Mouse (Mus musculus): Measurements from ENCODE around the gene Lck. TPM values are rescaled to one million over a fixed set of nuclear protein-coding genes. Genes with fewer than 3 reads are reported as not detected.

Gene Lck
- 14.9 and 16.0 TPM in 2 replicates for polyA plus RNA-seq (2012; rRNA removed)

DNA sequence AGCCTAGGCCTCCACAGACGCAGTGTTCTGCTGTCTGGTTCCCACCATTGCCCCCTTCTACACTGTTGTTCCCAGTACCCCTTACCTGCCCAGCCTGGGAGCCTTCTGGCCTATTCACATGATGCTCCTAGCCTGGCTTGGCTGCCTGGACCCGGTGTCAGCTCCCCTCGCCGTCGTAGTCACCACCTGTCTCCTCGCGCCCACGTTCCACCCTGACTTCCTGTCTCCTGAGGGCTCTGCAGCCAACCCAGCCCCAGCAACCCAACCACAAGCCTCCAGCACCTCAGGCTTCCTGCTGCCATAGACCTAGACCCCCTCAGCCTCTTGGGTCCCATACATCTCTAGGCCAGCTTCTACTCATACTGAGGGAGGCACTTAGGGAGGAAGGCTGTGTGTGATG lies at the start of gene Lck:
TSS of gene Lck (minus strand) at position 212 of the 400 bp plus-strand sequence.

GRCm38 (mm10) chr4:129618786-129619691 lies 45.6 kb upstream of the Lck start, which contains the start of gene Iqcc:
Gene Iqcc, minus strand, starts transcription at chr4:129619099.

DNA sequence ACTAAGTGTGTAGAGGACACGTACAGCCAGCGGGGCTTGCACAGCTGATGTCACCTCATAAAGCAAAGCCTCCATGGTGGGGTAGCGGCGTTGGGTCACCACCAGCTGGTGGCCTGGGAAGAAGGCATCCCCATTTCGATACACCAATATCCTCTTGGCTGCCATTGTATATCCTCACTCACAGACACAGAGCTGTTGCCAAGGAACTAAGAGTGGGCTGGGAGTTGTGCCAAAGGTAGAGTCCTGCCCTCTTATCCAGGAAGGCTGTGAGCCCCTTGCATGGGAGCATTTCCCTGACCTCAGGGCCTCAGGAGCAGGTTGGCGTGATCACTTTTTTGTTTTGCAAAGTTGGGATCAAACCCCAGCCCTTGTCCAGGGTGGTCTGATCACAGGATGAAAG lies 40.7 kb upstream of the Lck start, which contains the start of gene Dcdc2b:
TSS of gene Dcdc2b (minus strand) at position 165 of the 400 bp plus-strand sequence.

GRCm38 (mm10) chr4:129600233-129601158 lies 27.1 kb upstream of the Lck start, which contains the start of the genes Eif3i and Tmem234:
Gene Eif3i, minus strand, starts transcription at chr4:129600648.
Gene Tmem234, plus strand, starts transcription at chr4:129600668.

DNA sequence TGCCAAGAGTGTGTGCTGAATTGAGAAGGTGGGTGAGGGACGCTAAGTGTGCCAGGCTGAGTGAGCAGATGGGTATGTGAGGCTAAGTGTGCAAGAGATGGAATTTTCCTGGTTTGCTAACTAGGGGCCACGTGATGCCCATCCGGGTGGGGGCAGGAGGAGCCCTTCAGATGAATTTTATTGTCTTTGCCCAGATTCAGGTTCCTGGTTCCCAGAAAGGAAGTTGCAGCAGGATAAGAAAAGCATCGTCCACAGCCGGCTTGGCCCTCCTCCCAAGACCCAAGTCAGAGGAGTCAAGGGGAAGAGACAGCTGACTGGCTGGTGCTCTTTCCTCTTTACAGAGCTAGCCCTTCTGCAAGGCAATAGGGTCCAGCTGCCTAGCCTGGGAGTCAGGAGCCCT lies 5.0 kb upstream of the Lck start, which contains the start of gene Fam167b:
TSS of gene Fam167b (minus strand) at position 84 of the 400 bp plus-strand sequence.

GRCm38 (mm10) chr4:129542592-129543141 lies 30.8 kb downstream of the Lck start, which contains the start of gene Hdac1:
Gene Hdac1, minus strand, starts transcription at chr4:129542713.

GRCm38 (mm10) chr4:129513086-129513767 lies 60.2 kb downstream of the Lck start, which contains the start of gene Marcksl1:
Gene Marcksl1, plus strand, starts transcription at chr4:129513581.

Other genes with a start within 250 kb of the Lck start
- gene Rbbp4, start 238.3 kb downstream of the Lck start, polyA plus RNA-seq (2012; rRNA removed), result 104 and 107 TPM in 2 replicates
- gene Zbtb8os, start 237.9 kb downstream of the Lck start, polyA plus RNA-seq (2012; rRNA removed), result 18.9 and 20.1 TPM in 2 replicates
- gene Zbtb8a, start 195.5 kb downstream of the Lck start, polyA plus RNA-seq (2012; rRNA removed), result 19.4 and 19.8 TPM in 2 replicates
- gene Zbtb8b, start 132.8 kb downstream of the Lck start, polyA plus RNA-seq (2012; rRNA removed), result 6.8 and 6.9 TPM in 2 replicates
- 16.2 and 21.8 TPM in 2 replicates for gene Bsdc1, start 112.1 kb downstream of the Lck start, polyA plus RNA-seq (2012; rRNA removed)
- gene Tssk3, start 82.6 kb downstream of the Lck start, polyA plus RNA-seq (2012; rRNA removed), result 0.41 and 0.62 TPM in 2 replicates
- gene Fam229a, start 82.5 kb downstream of the Lck start, polyA plus RNA-seq (2012; rRNA removed), result 0.74 and 0.80 TPM in 2 replicates
- gene Marcksl1, start 60.1 kb downstream of the Lck start, polyA plus RNA-seq (2012; rRNA removed), result 1,413 and 1,583 TPM in 2 replicates
- gene Hdac1, start 30.9 kb downstream of the Lck start, polyA plus RNA-seq (2012; rRNA removed), result 93.2 and 95.2 TPM in 2 replicates
- 0.43 and 0.70 TPM in 2 replicates for gene Fam167b, start 4.9 kb upstream of the Lck start, polyA plus RNA-seq (2012; rRNA removed)
- gene Eif3i, start 27.0 kb upstream of the Lck start, polyA plus RNA-seq (2012; rRNA removed), result 287 and 302 TPM in 2 replicates
- 150 and 156 TPM in 2 replicates for gene Tmem234, start 27.0 kb upstream of the Lck start, polyA plus RNA-seq (2012; rRNA removed)
- gene Dcdc2b, start 40.6 kb upstream of the Lck start, polyA plus RNA-seq (2012; rRNA removed), result 4.7 and 5.5 TPM in 2 replicates
- gene Iqcc, start 45.5 kb upstream of the Lck start, polyA plus RNA-seq (2012; rRNA removed), result 32.2 and 33.4 TPM in 2 replicates
- 157 and 167 TPM in 2 replicates for gene Ccdc28b, start 50.3 kb upstream of the Lck start, polyA plus RNA-seq (2012; rRNA removed)
- 41.8 and 43.0 TPM in 2 replicates for gene Txlna, start 67.4 kb upstream of the Lck start, polyA plus RNA-seq (2012; rRNA removed)
- 43.4 and 44.3 TPM in 2 replicates for gene Kpna6, start 99.1 kb upstream of the Lck start, polyA plus RNA-seq (2012; rRNA removed)
- gene Tmem39b, start 123.2 kb upstream of the Lck start, polyA plus RNA-seq (2012; rRNA removed), result 42.1 and 47.1 TPM in 2 replicates
- gene Khdrbs1, start 168.7 kb upstream of the Lck start, polyA plus RNA-seq (2012; rRNA removed), result 58.4 and 71.5 TPM in 2 replicates
- 66.1 and 70.5 TPM in 2 replicates for gene Ptp4a2, start 237.6 kb upstream of the Lck start, polyA plus RNA-seq (2012; rRNA removed)